Mouse (Mus musculus) heart, postnatal 0 days (tissue): ENCODE results near the gene Gm45208.

ENCODE experiments used
- CTCF ChIP-seq: IDR thresholded peaks from 2 replicates; pipeline ENCODE4 v1.5.1; 2016; ENCODE audit warnings: antibody characterized with exemption, control low read depth, low read depth
- EP300 ChIP-seq: IDR thresholded peaks from 2 replicates; pipeline ENCODE4 v1.6.1; 2016; ENCODE audit warnings: antibody characterized with exemption, low read depth

DNA sequence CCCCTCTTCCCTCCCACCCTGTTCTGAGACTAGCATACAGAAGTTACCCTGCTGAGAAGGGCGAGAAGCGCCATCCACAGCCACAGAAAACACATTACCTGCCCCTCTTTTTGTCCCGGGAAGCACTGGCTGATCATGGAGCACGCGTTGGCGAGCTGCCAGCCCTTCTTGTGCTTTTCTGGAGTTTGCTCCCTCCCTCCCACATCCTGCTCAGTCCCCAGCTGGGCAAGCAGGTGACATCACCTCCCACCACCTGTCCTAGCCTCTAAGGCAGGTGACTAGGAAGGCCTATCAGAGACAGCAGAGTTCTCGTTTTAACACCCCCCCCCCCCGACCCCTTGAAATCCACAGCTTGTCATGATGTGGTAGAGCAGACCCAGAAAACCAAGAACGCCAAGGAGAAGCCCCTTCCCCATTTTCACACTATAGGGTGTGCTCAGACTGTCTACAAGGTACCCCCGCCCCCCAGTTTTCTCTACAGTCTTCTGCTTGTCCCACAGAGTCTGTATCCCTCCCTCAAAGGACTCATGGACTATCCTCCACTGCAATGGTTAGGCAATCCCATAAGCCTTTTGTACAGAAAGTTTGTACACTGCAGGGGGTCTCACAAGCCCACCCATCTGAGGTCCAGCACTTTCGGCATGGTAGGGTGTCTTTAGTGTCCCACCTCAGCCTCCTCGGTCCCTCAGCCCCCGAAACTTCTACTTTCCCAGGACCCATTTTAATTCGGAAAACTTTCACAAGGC, 17.5 kb downstream of the Gm45208 start:
- TF ChIP-seq CTCF, result no peak
- no peak for TF ChIP-seq EP300
